In genomic region chr5:38241473-38241834, GRCm38 (mm10) we compare ENCODE assay signal across 13 mouse cellular contexts.
DNase-seq lines count a peak whose midpoint lies in the region.
"Had no signal": no experiment of that assay in that cellular context is flagged by ENCODE, and none has a peak within 500 bp of the region (broad histone marks: within the 10 kb centered on the region; RNA-seq: fewer than 3 reads in every experiment).

No protein-coding gene starts in this region.

- peak; percentile 69 to 75 for DNase-seq in cerebellum, postnatal 10 days
- DNase-seq in cerebellum, adult 9-11 months, result no peak
- DNase-seq in kidney, postnatal 10 days, result peak; percentile 7
- no peak for DNase-seq in kidney, adult 8-10 months
- DNase-seq in testis, postnatal 10 days (ENCODE audit: low spot score), result peak; percentile 39
- no peak for DNase-seq in testis, postnatal 14 days (ENCODE audit: low spot score)
- no peak for DNase-seq in spleen, adult 18-20 months
- DNase-seq in right cerebral cortex, adult 2 months (ENCODE audit: low spot score in 2 of 2), result no peak
- DNase-seq: adrenal gland, postnatal 14 days; gastrocnemius, postnatal 36 days; heart, postnatal 36 days; layer of hippocampus, adult 9-11 months; thymus, postnatal 36 days had no signal

Comparison
In these comparisons a context has a peak if more than half of its experiments do, and no peak if none do; other contexts are left out.
1. DNase-seq: peak in cerebellum, postnatal 10 days (2 of 2), kidney, postnatal 10 days (single experiment) and testis, postnatal 10 days (single experiment); none in cerebellum, adult 9-11 months (single experiment), kidney, adult 8-10 months (0 of 2), testis, postnatal 14 days (single experiment), spleen, adult 18-20 months (0 of 2) and right cerebral cortex, adult 2 months (0 of 2).